Mouse (Mus musculus): ENCODE data around the gene Nme7.

Gene Nme7

GRCm38 (mm10) chr1:164458245-164458613, 154.3 kb downstream of the Nme7 start, which contains the start of gene Atp1b1:
Atp1b1 (minus strand) TSS chr1:164458355.
- in situ Hi-C loops (cut with MseI, MboI) = no loop called here

- in situ Hi-C loops (cut with MseI, MboI) = no loop called here
Measured at GRCm38 (mm10) chr1:164458621-164459051, 154.7 kb downstream of the Nme7 start.

DNA sequence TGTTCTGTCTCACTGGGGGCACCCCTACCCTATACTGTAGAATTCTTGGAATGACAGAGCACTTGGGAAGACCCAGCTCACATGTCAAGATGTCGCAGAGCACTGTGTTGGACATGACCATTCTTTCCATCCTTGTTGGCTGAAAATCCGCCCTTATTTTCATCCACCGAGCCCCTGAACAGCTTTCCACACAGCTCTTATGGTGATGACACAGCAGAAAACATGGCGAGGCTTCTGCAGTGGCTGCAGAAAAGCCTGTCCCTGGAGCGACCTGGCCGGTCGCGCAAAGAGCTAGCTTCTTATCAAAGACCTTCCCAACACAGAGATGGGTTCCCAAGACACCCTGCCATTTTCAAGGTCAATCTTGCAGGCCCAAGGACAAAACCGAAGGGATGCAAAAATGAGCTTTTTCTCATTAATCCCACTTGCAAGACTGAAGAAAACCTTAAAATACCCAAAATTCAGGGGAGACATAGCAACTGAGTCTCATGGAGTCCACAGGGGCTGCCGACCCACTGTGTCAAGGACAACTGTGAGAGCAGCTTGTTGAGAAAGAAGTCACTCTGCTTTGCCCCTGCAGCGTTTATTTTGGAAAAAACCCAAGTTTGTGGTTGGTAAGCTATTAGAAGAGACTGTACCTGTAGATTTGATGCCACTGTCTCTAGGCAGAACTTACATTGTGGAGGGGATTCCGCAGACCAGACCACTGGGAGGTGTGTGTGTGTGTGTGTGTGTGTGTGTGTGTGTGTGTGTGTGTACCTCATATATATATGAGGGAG, 155.4 kb downstream of the Nme7 start:
- in situ Hi-C loops (cut with MseI, MboI) = no loop called here

GRCm38 (mm10) chr1:164460921-164461697, 157.2 kb downstream of the Nme7 start:
- in situ Hi-C loops (cut with MseI, MboI) = no loop called here

GRCm38 (mm10) chr1:164461726-164462125, 157.8 kb downstream of the Nme7 start:
- in situ Hi-C loops (cut with MseI, MboI) = no loop called here

DNA sequence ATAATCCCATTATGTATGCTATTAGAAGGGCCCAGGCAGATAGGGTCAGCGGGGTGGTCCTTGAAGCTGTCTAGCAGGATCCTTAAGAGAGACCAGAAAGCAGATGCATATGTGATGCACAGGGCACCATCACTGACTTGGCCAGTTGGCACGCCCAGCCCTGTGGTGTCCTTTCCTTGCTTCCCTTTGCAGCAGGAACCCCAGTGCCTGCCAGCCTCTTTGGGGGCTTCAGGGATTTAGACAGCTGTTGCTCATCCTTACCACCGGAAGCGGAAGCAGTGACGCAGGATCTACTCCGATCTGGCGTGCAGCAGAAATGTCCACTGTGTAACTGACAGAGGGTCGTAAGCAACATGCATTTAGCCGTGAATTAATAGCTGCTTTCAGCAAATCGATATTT, 163.5 kb downstream of the Nme7 start:
- in situ Hi-C loops (cut with MseI, MboI) = no loop called here

GRCm38 (mm10) chr1:164468329-164468728, 164.4 kb downstream of the Nme7 start:
- in situ Hi-C loops (cut with MseI, MboI) = no loop called here

- in situ Hi-C loops (cut with MseI, MboI) = no loop called here
Measured at GRCm38 (mm10) chr1:164470985-164471384, 167.1 kb downstream of the Nme7 start.

DNA sequence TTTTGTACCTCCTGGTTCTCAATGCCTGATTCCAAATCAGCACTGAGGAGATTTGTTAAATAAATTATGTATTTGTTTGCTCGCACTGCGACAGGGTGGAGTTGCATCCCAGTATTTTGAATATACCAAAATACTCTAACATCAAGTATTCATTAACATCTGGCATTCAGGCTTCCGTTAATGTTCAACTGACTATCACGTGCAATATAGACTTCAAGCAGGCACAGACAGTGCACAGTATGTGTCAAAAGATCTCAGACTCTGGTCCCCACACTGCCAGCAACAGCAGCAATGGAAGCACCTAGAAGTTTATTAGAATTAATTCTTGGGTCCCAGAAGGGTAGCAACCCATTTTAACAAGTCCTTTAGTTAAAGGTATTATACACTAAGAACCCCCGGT, 167.7 kb downstream of the Nme7 start:
- in situ Hi-C loops (cut with MseI, MboI) = no loop called here

DNA sequence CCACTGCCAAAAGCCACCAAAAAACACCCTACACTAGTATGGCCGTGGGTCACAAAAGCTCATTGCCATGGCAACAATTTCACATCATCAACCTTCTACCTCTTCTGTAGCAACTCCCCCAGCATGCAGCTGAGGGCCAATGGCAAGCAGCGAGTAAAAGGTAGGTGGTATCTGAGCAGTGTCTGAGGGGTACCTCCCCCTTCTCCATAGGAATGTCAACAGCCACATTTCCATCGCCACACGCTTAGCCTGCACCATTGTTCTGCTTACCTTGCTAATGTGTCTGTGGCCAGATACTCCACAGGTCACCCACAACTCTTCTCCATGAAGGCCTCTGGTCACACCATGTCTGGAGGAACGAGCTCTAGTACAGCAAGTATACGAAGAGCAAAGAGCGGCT, 169.5 kb downstream of the Nme7 start:
- in situ Hi-C loops (cut with MseI, MboI) = no loop called here

DNA sequence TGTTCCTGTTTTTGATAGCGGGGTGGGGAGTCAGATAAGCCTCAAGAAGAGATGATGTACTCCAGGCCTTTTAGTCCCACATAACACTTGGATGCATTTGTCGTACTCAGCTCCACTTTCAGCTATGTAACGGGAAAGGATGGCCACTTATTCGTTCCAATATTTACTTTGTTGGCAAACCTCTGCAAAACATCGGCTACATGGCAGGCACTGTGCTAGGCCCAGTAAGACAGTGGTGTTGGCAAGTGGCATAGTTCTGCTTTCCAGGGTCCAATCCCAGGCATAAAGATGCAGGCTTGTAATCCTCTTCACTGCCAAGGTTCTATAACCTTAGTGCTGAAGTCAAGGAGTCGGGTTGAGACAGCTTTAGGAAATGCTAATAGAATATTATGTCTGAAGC, 170.4 kb downstream of the Nme7 start:
- in situ Hi-C loops (cut with MseI, MboI) = no loop called here

DNA sequence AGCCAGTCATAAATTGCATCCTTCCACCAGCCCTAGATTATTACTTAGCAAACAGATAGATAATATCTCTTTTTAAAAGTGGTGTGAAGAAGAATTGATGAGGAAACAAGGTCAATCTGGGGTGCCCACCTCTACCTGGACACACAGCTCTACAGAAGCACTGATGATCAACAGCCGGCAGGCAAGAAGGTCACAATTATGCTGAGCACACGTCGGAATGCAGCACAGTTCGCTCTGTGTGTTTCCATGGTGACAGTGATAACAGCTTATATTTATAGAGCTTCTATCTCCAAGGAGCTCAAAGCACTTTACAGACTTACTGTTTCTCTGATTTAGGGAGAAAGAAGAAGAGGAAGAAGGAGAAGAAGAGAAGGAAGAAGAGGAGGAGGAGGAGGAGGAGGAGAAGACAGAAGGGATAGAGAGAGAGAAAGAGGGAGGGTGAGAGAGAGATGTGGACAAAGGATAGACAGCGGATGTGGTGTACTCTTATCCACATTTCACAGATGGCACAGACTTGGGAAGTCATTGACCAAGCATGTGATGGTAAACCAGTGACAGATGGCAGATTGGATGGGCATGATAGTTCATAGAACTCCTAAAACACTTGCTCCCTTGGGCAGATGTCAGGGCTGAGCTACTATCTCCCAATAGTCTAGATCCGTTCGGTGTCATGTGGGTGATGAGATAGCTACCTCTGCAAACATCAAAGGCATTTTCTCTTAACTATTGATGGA, 171.0 kb downstream of the Nme7 start:
- in situ Hi-C loops (cut with MseI, MboI) = no loop called here

GRCm38 (mm10) chr1:164475895-164476294, 172.0 kb downstream of the Nme7 start:
- in situ Hi-C loops (cut with MseI, MboI) = no loop called here

DNA sequence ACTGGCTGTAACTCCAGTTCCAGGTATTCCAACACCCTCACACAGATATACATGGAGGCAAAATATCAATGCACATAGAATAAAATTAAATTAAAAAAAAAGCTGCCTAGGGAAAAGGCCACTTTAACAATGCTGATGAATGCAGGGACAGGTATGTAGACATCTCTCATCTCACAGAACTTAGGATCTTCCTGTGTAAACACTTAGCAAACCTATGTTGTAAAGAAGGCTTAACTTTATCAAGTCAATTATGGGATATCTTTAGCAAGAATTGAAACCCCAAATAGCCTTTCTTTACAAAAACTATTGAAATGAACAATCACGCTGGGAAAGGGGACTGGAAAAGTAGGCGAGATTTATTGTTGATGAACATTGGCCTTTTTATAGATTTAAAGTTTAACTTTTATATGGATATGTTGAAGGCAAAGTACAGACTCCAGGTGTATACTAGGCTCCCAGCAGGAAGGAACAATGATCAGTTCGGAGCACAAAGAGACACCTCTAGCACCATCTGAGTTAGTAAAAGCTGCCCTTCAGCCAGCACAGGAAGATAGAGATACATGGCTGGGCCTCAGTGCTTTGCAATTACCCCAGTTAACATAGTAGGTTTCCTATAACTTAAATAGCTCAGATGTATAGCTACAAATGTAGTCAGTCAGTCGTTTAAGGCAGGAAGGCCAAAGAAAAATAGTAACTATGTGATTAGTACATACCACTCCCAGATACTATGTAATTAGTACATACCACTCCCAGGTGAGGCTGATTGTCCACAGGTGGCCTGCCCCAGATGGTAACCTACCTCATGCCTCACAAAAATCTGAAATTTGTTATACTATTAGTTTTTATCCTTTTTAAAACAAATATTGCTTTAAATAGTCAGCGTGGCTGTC, 177.1 kb downstream of the Nme7 start:
- in situ Hi-C loops (cut with MseI, MboI) = no loop called here

- in situ Hi-C loops (cut with MseI, MboI) = no loop called here
Measured at GRCm38 (mm10) chr1:164481645-164482354, 177.9 kb downstream of the Nme7 start.

DNA sequence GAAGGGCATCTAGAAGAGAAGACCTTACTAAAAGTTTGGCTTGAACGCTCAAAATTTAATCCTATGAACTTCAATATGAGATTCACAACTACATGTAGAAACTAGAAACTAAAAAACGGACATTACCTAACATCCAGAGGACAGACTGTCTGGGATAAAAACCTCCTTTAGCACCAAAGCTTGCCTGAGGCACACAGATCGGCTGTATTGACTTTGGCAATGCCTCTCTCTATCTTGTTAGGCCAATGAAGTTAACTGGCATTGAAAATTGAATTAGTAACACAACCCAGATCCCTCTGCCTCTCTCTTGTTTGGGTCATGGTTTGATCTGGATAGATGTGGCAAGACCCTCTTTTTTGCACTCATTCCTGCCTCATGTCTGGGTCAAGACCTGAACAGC, 178.9 kb downstream of the Nme7 start:
- in situ Hi-C loops (cut with MseI, MboI) = no loop called here

DNA sequence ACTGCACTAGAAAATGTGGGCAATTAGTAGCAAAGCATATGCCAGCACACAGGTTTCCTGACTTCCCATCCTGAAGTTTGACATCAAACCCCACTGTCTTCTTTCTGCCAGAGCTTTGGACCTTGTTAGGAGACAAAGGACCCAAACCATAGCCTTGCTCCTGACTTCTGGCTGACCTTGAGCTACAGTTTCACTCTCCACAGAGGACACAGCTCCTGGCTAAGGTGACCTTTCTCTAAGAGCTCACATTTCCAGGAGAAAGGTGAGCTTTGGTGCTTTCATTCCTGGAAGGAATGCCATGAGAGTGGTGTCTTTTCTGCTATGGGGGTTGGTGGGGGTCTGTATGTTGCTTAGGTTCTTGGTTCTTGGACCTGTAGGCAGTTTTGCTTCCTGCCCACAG, 179.8 kb downstream of the Nme7 start:
- in situ Hi-C loops (cut with MseI, MboI) = no loop called here
